Mouse (Mus musculus) hindbrain, embryonic 16.5 days (tissue): ENCODE measurements around the gene Pon2. TPM values are rescaled to one million over a fixed set of nuclear protein-coding genes. Genes with fewer than 3 reads are reported as not detected.
A peak's percentile ranks its signal among the peaks of the same experiment; 100 is the strongest.
"Not testable (repeated sequence)": the region's sequence is repeated elsewhere in the genome, so short reads cannot be mapped to it uniquely, and the experiment has no call there.

Experiments used
- ATAC-seq: fragments of 200-750 bp; cut with Nextera tagmentation; 2 replicates; pipeline ENCODE4 v1.8.0; 2017; ENCODE audit warnings: moderate TSS enrichment, moderate library complexity
- H3K27ac ChIP-seq: fragments of 300-500 bp; sonication (generic); 2 replicates; pipeline ENCODE4 v1.5.1; 2014; ENCODE audit warnings: low read depth, mild to moderate bottlenecking, control low read depth, low read length, moderate library complexity
- H3K27me3 ChIP-seq: fragments of 300-500 bp; sonication (generic); replicated peaks from 2 replicates; pipeline ENCODE4 v1.6.1; 2014; ENCODE audit warnings: low read length; ENCODE audit not compliant: control insufficient read depth, insufficient read depth
- H3K36me3 ChIP-seq: fragments of 300-500 bp; sonication (generic); 2 replicates; pipeline ENCODE4 v1.6.1; 2014; ENCODE audit warnings: mild to moderate bottlenecking, low read length, moderate library complexity, mixed read lengths; ENCODE audit not compliant: control insufficient read depth, insufficient read depth
- H3K4me1 ChIP-seq: fragments of 300-500 bp; sonication (generic); 2 replicates; pipeline ENCODE4 v1.6.1; 2014; ENCODE audit warnings: low read depth, low read length; ENCODE audit not compliant: control insufficient read depth, insufficient read depth
- H3K4me2 ChIP-seq: fragments of 300-500 bp; sonication (generic); 2 replicates; pipeline ENCODE4 v1.6.1; 2014; ENCODE audit warnings: mild to moderate bottlenecking, low read length, control low read depth, moderate library complexity
- H3K4me3 ChIP-seq: fragments of 300-500 bp; sonication (generic); 2 replicates; pipeline ENCODE4 v1.5.1; 2014; ENCODE audit warnings: mild to moderate bottlenecking, low read length, control low read depth, moderate library complexity
- H3K9ac ChIP-seq: fragments of 300-500 bp; sonication (generic); 2 replicates; pipeline ENCODE4 v1.6.1; 2014; ENCODE audit warnings: low read depth, mild to moderate bottlenecking, control low read depth, low read length, moderate library complexity
- H3K9me3 ChIP-seq: fragments of 300-500 bp; sonication (generic); 2 replicates; pipeline ENCODE4 v1.6.1; 2014; ENCODE audit warnings: mild to moderate bottlenecking, low read length, moderate library complexity; ENCODE audit not compliant: control insufficient read depth
- WGBS: fragments of 180-500 bp; shearing (Covaris S2); extraction: QIAGEN DNeasy Blood & Tissue Kit; methylation state at CpG from one replicate; pipeline ENCODE4 v1.1.7; 2014; 5-methylcytosine and 5-hydroxymethylcytosine counted together
- polyA plus RNA-seq: library from polyadenylated mRNA; unstranded; fragments of >200 nt; fragmentation: Nextera tagmentation; extraction: Ambion mirVana; gene quantifications from 2 replicates; pipeline ENCODE4 v1.2.1, GENCODE M21; 2015

The Pon2 gene
- 40.7 and 41.3 TPM in 2 replicates for polyA plus RNA-seq

- Histone ChIP-seq H3K9me3 (no peaks in the 10 kb centered on the region), H3K9ac (peak within 1 kb of the TSS; percentile 77), H3K4me1 (peaks cover 5% of the 10 kb centered on the region), H3K36me3 (no peaks in the 10 kb centered on the region), H3K4me2 (peak within 1 kb of the TSS; percentile 100), H3K27ac (peak within 1 kb of the TSS; percentile 77), H3K27me3 (no peaks in the 10 kb centered on the region; the same call in none of the 2 replicates), H3K4me3 (peak within 1 kb of the TSS; percentile 72)
- ATAC-seq: peak; percentile 95
- WGBS: under 1% methylated on average over 40 of the region's 47 CpGs
These were observed at the start of gene Pon2 for GRCm38 (mm10) chr6:5298092-5298554. Gene Pon2, minus strand, starts transcription at chr6:5298455.

DNA sequence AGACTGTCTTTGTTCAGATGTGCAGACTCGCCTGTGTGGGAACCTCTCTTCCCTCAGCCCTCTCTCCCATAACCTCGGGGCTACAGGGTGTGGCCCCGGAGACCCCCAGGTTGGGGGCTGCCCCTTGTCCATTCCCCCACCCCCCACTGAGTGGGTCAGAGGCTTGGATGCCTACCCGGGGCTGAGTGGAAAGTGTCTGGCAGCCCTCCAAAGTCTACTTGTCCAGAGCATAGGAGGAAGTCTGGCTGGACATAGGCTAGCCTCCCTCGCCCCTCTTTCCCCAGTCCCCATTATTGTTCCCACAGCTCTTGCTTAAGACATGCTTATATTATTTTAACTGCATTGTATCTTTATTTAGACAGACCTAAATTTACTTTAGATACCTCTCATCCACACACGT lies 46.0 kb upstream of the Pon2 start:
- no peak overlapping the region for H3K9ac ChIP-seq
- no peak overlapping the region for H3K27ac ChIP-seq
- WGBS: 71% methylated on average over 6 of the region's 6 CpGs
- no peaks in the 10 kb centered on the region for H3K9me3 ChIP-seq
- H3K36me3 ChIP-seq: no peaks in the 10 kb centered on the region
- no peaks in the 10 kb centered on the region for H3K27me3 ChIP-seq
- no peak for ATAC-seq
- no peak overlapping the region for H3K4me2 ChIP-seq
- no peaks in the 10 kb centered on the region for H3K4me1 ChIP-seq
- no peak overlapping the region for H3K4me3 ChIP-seq

GRCm38 (mm10) chr6:5339283-5339682 lies 41.0 kb upstream of the Pon2 start:
- H3K4me2 ChIP-seq, ATAC-seq: not testable (repeated sequence)
- 100% methylated on average over 1 of the region's 1 CpGs for WGBS

DNA sequence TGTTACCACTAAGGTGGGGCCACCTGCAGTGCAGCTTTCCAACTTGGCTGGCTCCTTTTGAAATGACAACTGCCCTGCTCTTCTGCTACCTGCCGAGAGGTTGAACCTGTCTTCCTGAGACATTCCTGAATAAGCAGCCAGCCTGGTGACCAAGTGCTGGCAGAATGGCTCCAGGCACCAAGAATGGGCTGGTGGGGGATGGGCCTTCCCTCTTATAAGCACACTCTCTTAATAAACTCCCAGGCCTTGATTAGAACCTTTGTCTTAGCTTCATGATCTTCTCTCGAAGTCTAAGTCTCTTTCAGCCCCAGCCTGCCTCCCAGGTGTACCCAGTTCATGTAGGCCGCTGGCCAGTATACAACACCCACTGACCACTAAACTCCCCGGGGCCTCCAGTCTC lies 40.5 kb upstream of the Pon2 start:
- ATAC-seq: not testable (repeated sequence)
- 88% methylated on average over 4 of the region's 4 CpGs for WGBS

More at GRCm38 (mm10) chr6:5339283-5339682, 41.0 kb upstream of the Pon2 start:
- H3K4me1 ChIP-seq, H3K9me3 ChIP-seq, H3K36me3 ChIP-seq, H3K4me3 ChIP-seq, H3K27me3 ChIP-seq, H3K27ac ChIP-seq, H3K9ac ChIP-seq: not testable (repeated sequence)

GRCm38 (mm10) chr6:5336016-5336415 lies 37.8 kb upstream of the Pon2 start:
- not testable (repeated sequence) for H3K27ac ChIP-seq, H3K4me3 ChIP-seq, H3K27me3 ChIP-seq, ATAC-seq, H3K4me2 ChIP-seq, H3K4me1 ChIP-seq, H3K9ac ChIP-seq, H3K9me3 ChIP-seq, H3K36me3 ChIP-seq

More for the DNA sequence above, 40.5 kb upstream of the Pon2 start:
- not testable (repeated sequence) for H3K4me2 ChIP-seq, H3K4me1 ChIP-seq, H3K4me3 ChIP-seq, H3K9ac ChIP-seq, H3K9me3 ChIP-seq, H3K27me3 ChIP-seq, H3K36me3 ChIP-seq, H3K27ac ChIP-seq

- no peak overlapping the region for H3K9ac ChIP-seq
- no peaks in the 10 kb centered on the region for H3K4me1 ChIP-seq
- WGBS: 49% methylated on average over 5 of the region's 5 CpGs
- no peaks in the 10 kb centered on the region for H3K27me3 ChIP-seq
- H3K9me3 ChIP-seq: no peaks in the 10 kb centered on the region
- no peak overlapping the region for H3K27ac ChIP-seq
- no peak overlapping the region for H3K4me3 ChIP-seq
- H3K4me2 ChIP-seq: no peak overlapping the region
- H3K36me3 ChIP-seq: no peaks in the 10 kb centered on the region
- ATAC-seq: no peak
These were observed 35.8 kb upstream of the Pon2 start for GRCm38 (mm10) chr6:5334021-5334420.

- WGBS: 73% methylated on average over 3 of the region's 3 CpGs
- Histone ChIP-seq H3K9me3 (no peaks in the 10 kb centered on the region), H3K27ac (no peak overlapping the region), H3K4me1 (no peaks in the 10 kb centered on the region), H3K4me2 (no peak overlapping the region), H3K27me3 (no peaks in the 10 kb centered on the region), H3K4me3 (no peak overlapping the region), H3K9ac (no peak overlapping the region), H3K36me3 (no peaks in the 10 kb centered on the region)
- no peak for ATAC-seq
These were observed 34.4 kb upstream of the Pon2 start for GRCm38 (mm10) chr6:5332560-5333150.

GRCm38 (mm10) chr6:5325122-5325521 lies 26.9 kb upstream of the Pon2 start:
- Histone ChIP-seq H3K27ac (no peak overlapping the region), H3K36me3 (no peaks in the 10 kb centered on the region), H3K4me3 (no peak overlapping the region), H3K9ac (no peak overlapping the region), H3K27me3 (no peaks in the 10 kb centered on the region), H3K4me1 (no peaks in the 10 kb centered on the region), H3K4me2 (no peak overlapping the region), H3K9me3 (no peaks in the 10 kb centered on the region)
- WGBS: 62% methylated on average over 2 of the region's 2 CpGs
- ATAC-seq: no peak

GRCm38 (mm10) chr6:5324101-5324500 lies 25.8 kb upstream of the Pon2 start:
- not testable (repeated sequence) for H3K27ac ChIP-seq, H3K36me3 ChIP-seq, ATAC-seq, H3K4me3 ChIP-seq, H3K27me3 ChIP-seq, H3K4me1 ChIP-seq, H3K4me2 ChIP-seq, H3K9me3 ChIP-seq, H3K9ac ChIP-seq
- 97% methylated on average over 6 of the region's 6 CpGs for WGBS
